Mouse (Mus musculus) cerebral cortex, adult 2 months (tissue): ENCODE measurements around the gene Lrch1.

Experiments
- WGBS: fragments of 180-500 bp; shearing (Covaris S2); methylation state at CpG from one replicate; pipeline ENCODE4 v1.1.7; 2018; 5-methylcytosine and 5-hydroxymethylcytosine counted together

The Lrch1 gene

GRCm38 (mm10) chr14:74814848-74815789 lies 132.6 kb downstream of the Lrch1 start:
- 84% methylated on average over 17 of the region's 17 CpGs for WGBS

- WGBS = 88% methylated on average over 11 of the region's 11 CpGs
These were observed 136.1 kb downstream of the Lrch1 start for GRCm38 (mm10) chr14:74811617-74812016.

- WGBS = 56% methylated on average over 1 of the region's 1 CpGs
These were observed 145.7 kb downstream of the Lrch1 start for GRCm38 (mm10) chr14:74801961-74802360.

- 64% methylated on average over 16 of the region's 16 CpGs for WGBS
These were observed 149.4 kb downstream of the Lrch1 start for GRCm38 (mm10) chr14:74798063-74798890.

- WGBS = 80% methylated on average over 10 of the region's 10 CpGs
These were observed 150.2 kb downstream of the Lrch1 start for GRCm38 (mm10) chr14:74797386-74798062.

GRCm38 (mm10) chr14:74794931-74795330 lies 152.7 kb downstream of the Lrch1 start:
- 73% methylated on average over 12 of the region's 12 CpGs for WGBS

- WGBS = 88% methylated on average over 6 of the region's 6 CpGs
These were observed 154.9 kb downstream of the Lrch1 start for GRCm38 (mm10) chr14:74792793-74793192.

- WGBS = 72% methylated on average over 5 of the region's 5 CpGs
These were observed 157.1 kb downstream of the Lrch1 start for GRCm38 (mm10) chr14:74790535-74790934.

- WGBS = 88% methylated on average over 8 of the region's 8 CpGs
These were observed 158.9 kb downstream of the Lrch1 start for GRCm38 (mm10) chr14:74788766-74789165.

GRCm38 (mm10) chr14:74787717-74788116 lies 160.0 kb downstream of the Lrch1 start:
- WGBS = 86% methylated on average over 3 of the region's 3 CpGs

- 83% methylated on average over 11 of the region's 11 CpGs for WGBS
These were observed 163.3 kb downstream of the Lrch1 start for GRCm38 (mm10) chr14:74784243-74784934.

- WGBS = 66% methylated on average over 10 of the region's 10 CpGs
These were observed 173.5 kb downstream of the Lrch1 start for GRCm38 (mm10) chr14:74774046-74774619.

GRCm38 (mm10) chr14:74767892-74768291 lies 179.8 kb downstream of the Lrch1 start:
- 70% methylated on average over 1 of the region's 1 CpGs for WGBS

- WGBS = 61% methylated on average over 10 of the region's 10 CpGs
These were observed 183.3 kb downstream of the Lrch1 start for GRCm38 (mm10) chr14:74764191-74764918.

- WGBS = 93% methylated on average over 6 of the region's 6 CpGs
These were observed 210.8 kb downstream of the Lrch1 start for GRCm38 (mm10) chr14:74736850-74737249.

GRCm38 (mm10) chr14:74735471-74735870 lies 212.2 kb downstream of the Lrch1 start:
- 92% methylated on average over 6 of the region's 6 CpGs for WGBS

GRCm38 (mm10) chr14:74733397-74733796 lies 214.3 kb downstream of the Lrch1 start:
- WGBS = 52% methylated on average over 2 of the region's 2 CpGs

GRCm38 (mm10) chr14:74732079-74732783 lies 215.4 kb downstream of the Lrch1 start, which contains the start of gene Esd:
Esd (plus strand) TSS chr14:74732297.
- under 1% methylated on average over 53 of the region's 53 CpGs for WGBS
